Mouse (Mus musculus) heart, postnatal 4 days (tissue): ENCODE measurements at regions not wholly inside any gene's neighbourhood (a gene's known extent, or its start where the extent isn't known, plus 50 kb on each side); places are given as distances from the start of the nearest gene placed in this dataset.
"Not testable (repeated sequence)": the region's sequence is repeated elsewhere in the genome, so short reads cannot be mapped to it uniquely, and the experiment has no call there.

Experiments used
- DNase-seq: peaks from one replicate; pipeline ENCODE4 v3.0.0; 2021

- no peak for DNase-seq
These were observed 1909.6 kb upstream of the 5930422O12Rik start for GRCm38 (mm10) chr8:31518903-31519302.

DNA sequence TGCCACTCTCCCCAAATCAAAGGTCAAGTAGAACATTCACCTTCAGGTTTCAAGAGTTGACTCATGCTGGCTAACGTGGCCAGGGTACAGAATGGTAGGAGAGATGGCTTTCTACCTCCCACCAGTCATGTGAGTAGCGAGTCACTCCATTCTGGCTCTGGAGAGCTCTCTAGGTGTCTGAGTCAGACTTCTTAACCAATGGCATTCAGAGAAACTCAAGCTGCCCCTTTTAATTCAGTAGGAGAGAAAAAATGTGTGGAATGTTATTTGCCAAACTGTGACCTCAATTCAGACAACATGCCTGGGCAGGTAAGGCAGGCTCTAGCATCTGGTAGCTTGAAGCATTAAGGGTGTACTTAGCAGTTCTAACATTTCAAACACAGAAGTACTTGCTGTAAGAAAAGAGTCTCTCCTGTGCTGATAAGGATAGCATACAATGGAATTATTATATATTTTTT lies 1907.5 kb upstream of the 5930422O12Rik start:
- DNase-seq = no peak

- DNase-seq = peak; percentile 11
These were observed 1903.4 kb upstream of the 5930422O12Rik start for GRCm38 (mm10) chr8:31525071-31525470.

- DNase-seq = no peak
These were observed 1889.3 kb upstream of the 5930422O12Rik start for GRCm38 (mm10) chr8:31539251-31539650.

DNA sequence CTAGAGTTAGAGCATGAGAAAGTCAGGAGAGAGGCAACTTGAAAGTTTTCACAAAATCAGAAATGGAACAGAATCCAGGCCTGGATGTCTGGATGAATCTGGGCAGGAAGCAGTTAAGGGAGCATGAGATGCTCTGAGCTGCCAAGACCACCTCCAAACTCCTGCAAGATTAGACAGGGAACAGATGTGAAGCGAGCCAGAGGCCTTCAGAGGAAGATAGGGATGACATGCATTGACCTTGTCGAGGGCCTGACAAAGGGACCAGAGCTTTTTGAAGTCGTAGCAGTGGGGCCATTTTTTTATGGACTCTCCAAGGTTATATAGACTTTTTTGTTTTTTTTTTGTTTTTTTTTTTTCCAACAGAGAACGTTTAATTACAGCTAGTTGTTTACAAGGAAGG lies 1886.9 kb upstream of the 5930422O12Rik start:
- DNase-seq = no peak

DNA sequence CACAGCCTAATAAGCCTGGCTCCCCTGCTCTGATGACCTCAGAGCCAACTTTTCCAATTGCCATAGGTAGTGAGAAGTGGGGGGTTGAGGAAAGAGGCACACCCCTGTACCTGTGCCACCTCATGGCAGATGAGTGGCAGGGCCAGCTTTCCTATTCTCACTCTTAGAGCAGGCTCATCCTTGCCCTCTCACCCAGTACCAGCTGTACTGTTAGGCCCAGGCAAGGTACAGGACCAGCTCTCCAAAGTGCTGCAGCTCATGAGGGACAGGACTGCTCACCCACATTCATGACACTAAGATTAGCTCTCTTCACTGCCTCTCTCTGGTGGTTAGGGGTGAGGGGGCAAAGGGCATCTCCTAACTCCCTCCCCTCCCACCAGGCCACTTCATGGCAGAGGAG lies 1854.4 kb upstream of the 5930422O12Rik start:
- no peak for DNase-seq

DNA sequence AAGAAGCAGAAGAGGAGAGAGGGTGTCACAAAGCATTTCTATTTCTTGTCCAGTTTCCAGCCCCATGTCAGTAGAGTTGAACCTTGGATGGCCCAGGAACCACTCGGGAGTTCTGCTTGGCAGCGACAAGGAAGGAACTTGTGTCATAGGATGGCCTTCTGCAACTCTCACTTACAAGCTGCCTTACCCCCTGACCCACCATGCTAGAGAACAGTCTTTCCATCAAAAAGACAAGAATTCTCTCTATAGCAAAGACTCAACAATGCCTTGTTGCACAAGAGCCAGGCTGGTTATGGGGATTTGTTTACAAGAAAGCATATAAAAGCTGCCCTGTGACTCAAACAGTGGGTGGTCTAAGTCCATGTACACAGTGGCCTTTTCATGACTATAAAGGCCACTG lies 1852.4 kb upstream of the 5930422O12Rik start:
- DNase-seq = no peak

DNA sequence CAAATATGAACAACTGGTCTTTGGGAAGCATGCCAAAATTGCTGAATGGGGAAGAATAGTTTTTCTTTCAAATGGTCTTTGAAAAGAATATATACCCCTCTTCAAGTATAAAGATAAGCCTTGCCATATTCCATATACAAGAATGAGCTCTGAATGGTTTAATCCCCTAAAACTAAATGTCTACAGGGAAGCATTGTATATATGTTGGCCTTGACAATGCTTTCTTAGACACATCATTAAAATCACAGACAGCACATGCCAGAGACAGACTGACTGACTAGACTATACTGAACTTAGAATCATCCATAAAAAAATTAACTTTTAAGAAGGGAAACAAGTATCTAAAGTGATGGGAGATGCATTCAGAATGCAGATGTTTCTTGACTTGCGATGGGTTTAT lies 1843.8 kb upstream of the 5930422O12Rik start:
- DNase-seq = no peak

DNA sequence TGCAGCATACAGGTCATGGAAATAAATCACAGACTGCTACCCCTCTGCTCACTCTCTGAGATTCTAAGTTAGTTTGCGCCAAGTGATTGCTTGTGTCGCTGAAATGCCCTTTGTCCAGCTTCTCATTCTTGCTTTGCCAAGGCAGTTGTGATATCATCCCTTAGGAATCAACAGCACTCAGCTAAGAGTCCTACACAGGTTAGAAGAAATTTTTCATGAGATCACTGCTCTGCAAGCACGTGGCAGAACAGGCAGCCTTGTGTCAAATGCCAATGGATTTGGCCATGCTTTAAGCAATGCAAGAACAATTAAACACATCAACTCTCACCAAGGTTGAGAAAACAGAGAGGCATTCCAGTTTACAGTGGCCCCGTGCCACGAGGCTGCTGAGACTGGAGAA lies 1829.0 kb upstream of the 5930422O12Rik start:
- peak; percentile 29 for DNase-seq

DNA sequence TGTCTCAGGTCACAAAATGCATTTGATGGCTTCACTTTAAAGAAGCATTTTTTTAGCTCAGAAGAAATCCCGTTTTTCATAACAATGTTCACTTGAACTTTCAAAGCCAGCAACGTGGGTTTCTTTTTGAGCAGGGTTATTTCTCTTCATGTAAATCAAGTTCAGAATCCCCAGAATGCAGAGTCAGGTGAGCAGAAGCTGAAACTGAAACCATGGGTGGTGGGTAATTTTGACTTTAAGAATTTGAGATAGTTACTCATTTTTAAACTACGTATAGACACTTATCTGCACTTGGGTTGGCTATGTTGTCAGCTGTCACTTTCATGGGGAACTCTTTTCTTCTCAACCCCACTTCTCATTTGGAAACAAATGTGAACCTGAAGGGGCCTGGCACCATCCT lies 1827.5 kb upstream of the 5930422O12Rik start:
- no peak for DNase-seq

- no peak for DNase-seq
These were observed 1812.0 kb upstream of the 5930422O12Rik start for GRCm38 (mm10) chr8:31616501-31616900.

GRCm38 (mm10) chr8:31627708-31628107 lies 1800.8 kb upstream of the 5930422O12Rik start:
- no peak for DNase-seq

DNA sequence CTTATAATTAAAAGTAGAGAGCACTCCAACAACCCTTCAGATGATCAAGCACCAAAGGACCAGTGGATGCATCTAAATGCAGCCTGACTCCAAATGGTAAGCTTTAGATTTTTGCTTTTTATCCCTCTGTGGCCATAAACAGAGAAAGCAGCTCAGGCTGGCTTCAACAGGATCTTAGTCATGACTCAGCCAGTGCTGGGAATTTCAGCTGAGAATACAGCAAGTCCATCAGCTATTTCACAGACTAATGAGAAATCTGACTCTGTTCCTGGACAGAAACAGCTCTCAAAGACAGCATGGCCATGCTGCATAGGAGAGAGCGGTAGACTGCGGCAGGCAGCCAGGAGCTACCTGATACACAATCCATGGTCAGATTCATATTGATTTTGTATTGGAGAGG lies 1800.4 kb upstream of the 5930422O12Rik start:
- no peak for DNase-seq

GRCm38 (mm10) chr8:31638417-31638816 lies 1790.1 kb upstream of the 5930422O12Rik start:
- no peak for DNase-seq

DNA sequence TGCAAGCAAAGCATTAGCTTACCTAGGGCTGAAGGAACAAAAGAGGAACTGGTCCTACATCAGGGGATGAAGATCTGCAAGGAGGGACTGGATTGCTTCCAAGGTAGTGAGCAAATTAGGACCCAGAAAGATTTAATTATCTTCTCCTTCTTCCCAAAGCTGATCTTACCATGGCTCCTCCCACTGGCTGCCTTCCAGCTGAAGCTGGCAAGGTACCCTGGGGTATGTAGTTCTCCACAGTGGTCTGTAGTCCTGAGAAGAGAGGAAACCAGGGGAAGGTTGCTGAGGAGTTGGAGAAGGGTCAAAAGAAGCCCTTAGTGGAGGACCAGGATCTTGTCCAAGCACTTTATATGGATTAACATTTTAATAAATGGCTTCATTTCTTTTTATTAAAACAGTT lies 1764.8 kb upstream of the 5930422O12Rik start:
- no peak for DNase-seq

GRCm38 (mm10) chr8:31665485-31665884 lies 1763.0 kb upstream of the 5930422O12Rik start:
- no peak for DNase-seq

- no peak for DNase-seq
These were observed 1724.3 kb upstream of the 5930422O12Rik start for GRCm38 (mm10) chr8:31704168-31704567.

- no peak for DNase-seq
These were observed 1715.0 kb upstream of the 5930422O12Rik start for GRCm38 (mm10) chr8:31713321-31714076.

GRCm38 (mm10) chr8:31714077-31714458 lies 1714.4 kb upstream of the 5930422O12Rik start:
- no peak for DNase-seq

- DNase-seq = no peak
These were observed 1708.5 kb upstream of the 5930422O12Rik start for GRCm38 (mm10) chr8:31720021-31720420.

DNA sequence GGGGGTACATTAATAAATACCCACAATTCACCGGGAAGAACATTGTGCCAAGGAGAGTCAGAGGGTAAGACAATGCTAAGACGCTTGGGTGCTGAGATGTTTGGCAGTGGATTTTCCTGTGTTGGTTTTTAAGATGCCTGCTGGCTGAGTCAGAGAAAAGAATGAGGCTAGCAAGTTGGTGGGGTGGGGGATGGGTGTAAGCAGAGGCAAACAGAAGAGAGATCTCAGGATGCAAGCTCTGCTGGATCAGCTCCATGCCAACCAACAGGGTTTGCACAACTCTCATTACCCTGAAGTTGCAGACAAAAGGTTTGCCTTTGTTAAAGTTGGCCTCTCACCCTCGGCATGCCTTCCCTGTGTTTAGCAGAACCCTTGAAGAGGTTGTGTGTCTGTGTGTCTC lies 1707.9 kb upstream of the 5930422O12Rik start:
- DNase-seq = no peak

GRCm38 (mm10) chr8:31725430-31725829 lies 1703.1 kb upstream of the 5930422O12Rik start:
- DNase-seq = no peak

- DNase-seq = no peak
These were observed 1692.9 kb upstream of the 5930422O12Rik start for GRCm38 (mm10) chr8:31735610-31736009.

DNA sequence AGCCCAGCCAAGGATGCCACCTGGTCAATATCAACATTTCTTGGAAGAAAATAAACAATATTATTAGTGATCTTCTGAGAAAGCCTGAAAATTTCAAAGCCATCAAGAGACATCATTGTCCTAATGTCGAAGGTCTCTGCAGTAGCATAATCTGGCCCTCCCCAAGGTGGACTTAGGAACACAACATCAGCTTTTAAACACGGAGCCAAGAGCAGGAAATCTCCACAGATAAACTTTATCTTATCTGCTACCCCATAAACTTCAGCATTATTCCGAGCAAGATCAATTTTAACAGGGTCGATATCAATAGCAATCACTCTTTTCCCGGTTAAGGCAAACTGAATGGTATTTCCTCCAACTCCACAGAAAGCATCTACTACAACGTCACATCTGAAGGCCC lies 1691.2 kb upstream of the 5930422O12Rik start:
- DNase-seq = not testable (repeated sequence)

DNA sequence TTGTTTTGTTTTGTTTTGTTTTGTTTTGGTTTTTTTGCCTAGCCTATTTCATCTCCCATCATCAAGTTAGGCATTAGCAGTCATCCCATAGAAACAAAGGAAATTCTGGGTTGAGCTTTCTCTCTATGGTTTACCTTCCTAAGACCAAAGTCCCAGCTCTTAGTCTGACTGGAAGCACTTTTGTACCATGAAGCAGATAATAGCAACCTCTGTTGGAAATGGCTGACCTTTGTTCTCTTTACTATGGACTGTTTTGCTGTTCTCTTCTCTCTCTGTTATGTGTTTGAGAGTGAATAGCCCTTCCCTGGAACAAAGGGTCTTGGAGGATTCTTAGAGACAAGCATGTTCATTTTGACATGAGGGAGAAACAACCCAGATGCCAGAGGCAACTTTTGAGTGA lies 1681.7 kb upstream of the 5930422O12Rik start:
- DNase-seq = no peak
